Mouse (Mus musculus): ENCODE measurements around the gene Tm6sf2.
"Not testable (repeated sequence)": the region's sequence is repeated elsewhere in the genome, so short reads cannot be mapped to it uniquely, and the experiment has no call there.

Gene Tm6sf2

GRCm38 (mm10) chr8:70072441-70073069 lies at the start of gene Tm6sf2:
Tm6sf2 (plus strand) TSS chr8:70072924.
- no peak for DNase-seq (ENCODE audit: extremely low read depth, insufficient read length, low spot score)

DNA sequence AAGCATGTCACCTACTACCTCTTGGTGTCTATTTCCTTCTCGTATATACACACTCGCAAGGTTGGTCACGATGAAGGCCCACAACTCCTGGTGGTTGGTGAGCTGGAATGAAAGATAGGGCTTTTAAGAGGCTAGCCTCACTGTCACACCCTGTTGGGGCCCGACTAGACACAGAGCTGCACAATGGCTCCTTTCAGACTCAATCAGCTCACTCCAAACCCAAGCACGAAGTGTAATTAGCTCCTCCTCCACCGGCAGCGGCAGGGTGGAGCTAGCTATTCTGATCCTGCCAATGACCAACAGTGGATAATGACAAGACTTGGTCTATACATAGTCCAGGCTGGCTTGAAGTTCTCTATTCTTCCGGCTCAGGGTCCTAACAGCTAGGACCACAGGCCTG lies 49.1 kb upstream of the Tm6sf2 start:
- no peak for DNase-seq (ENCODE audit: extremely low read depth, insufficient read length, low spot score)

GRCm38 (mm10) chr8:70026151-70026550 lies 46.6 kb upstream of the Tm6sf2 start:
- no peak for DNase-seq (ENCODE audit: extremely low read depth, insufficient read length, low spot score)

DNA sequence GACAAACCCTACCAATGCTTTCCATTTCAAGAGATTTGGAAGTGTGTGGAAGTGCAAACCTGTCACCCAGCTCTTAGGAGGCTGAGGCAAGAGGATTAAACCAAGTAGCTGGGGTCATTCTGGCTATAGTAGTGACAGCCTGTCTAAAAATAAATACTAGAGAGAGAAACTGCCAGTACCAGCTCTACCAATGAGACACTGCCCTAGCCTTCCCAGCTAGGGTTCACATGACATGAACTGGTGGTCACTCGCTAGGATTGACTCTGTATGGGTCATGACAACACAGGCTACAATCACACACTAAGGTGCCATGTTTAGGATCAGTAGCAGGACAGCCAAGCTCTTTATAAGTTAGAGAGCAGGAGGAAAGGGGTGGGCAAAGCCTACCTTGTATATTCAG lies 42.5 kb upstream of the Tm6sf2 start:
- no peak for DNase-seq (ENCODE audit: extremely low read depth, insufficient read length, low spot score)

- no peak for DNase-seq (ENCODE audit: extremely low read depth, insufficient read length, low spot score)
Measured at GRCm38 (mm10) chr8:70037994-70038393, 34.7 kb upstream of the Tm6sf2 start.

DNA sequence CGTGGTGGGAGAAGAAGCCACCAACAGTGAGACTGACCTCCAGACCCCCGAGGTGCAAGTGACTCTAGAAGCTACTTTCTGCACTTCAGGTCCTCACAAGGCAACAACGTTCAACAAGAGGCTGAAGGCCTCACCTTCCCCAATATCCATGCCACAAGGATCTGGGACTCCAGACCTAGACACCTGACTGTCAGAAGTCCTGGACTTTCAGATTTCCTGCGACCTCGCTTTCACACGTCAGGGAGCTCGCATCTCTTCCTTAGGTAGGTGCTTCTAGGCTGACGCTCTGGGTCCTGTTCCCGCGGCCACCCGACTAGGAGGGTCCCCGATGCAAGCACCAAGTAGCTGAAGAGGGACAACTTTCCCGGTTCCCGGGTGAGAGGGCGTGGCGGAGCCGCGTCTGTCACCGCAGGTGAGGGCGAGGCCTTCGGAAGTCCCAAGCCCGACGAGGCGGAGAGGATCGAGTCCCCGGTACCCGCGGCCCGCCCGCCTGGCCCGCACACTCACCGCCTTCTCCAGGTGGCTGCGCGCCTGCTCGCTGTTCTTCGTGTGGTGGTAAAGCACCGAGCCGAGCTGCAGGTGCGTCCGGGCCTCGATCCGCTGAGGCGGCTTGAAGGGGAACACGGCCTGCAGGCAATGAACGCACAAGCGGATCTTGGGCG lies 30.7 kb upstream of the Tm6sf2 start:
- DNase-seq (ENCODE audit: extremely low read depth, insufficient read length, low spot score): no peak

DNA sequence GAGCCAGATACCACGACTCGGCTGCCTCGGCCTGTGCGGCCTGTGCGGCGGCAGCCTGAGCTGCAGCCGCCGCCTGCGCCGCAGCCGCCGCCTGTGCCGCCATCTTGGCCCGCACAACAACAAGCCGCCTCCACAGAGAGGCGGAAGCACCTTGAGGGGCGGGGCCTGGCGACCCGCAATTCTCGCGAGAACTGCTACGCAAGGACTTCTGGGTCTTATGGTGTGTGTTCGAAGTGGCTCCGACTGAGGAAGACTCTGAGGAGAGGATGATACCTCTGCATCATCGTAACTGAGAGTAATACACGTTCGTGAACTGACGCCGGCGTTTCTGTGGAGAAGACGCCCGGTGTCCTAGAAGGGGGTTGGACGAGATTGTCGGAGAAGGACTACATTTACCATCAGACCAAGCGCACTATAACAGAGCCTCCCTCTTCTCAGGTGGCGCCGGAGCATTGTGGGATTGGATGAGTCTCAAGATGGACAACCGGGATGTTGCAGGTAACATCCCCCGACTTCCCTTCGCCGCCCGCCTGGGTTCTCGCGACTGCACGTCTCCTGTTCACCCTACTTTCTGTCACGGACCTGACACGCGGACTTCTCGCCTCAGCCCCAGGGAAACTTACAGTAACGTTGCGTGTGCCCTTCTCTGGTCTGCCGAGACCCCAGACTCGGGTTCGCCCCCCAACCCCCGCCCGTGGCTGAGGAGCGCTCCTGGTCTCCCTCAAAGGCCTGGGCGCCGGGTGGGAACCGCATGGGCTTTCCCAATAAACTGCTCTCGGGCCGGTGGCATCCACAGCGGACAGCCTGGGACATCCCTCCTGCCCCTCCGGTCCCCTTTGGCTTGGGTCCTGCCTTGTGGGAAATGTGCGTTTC lies 29.9 kb upstream of the Tm6sf2 start, which contains the start of the genes Mau2 and Sugp1:
Gene Mau2, minus strand, starts transcription at position 152 of the 873 bp plus-strand sequence.
Gene Sugp1, plus strand, starts transcription at position 231 of the 873 bp plus-strand sequence.
- DNase-seq (ENCODE audit: extremely low read depth, insufficient read length, low spot score): peak; percentile 93

- no peak for DNase-seq (ENCODE audit: extremely low read depth, insufficient read length, low spot score)
Measured at GRCm38 (mm10) chr8:70043996-70044395, 28.7 kb upstream of the Tm6sf2 start.

GRCm38 (mm10) chr8:70049662-70050061 lies 23.1 kb upstream of the Tm6sf2 start:
- DNase-seq (ENCODE audit: extremely low read depth, insufficient read length, low spot score): no peak

DNA sequence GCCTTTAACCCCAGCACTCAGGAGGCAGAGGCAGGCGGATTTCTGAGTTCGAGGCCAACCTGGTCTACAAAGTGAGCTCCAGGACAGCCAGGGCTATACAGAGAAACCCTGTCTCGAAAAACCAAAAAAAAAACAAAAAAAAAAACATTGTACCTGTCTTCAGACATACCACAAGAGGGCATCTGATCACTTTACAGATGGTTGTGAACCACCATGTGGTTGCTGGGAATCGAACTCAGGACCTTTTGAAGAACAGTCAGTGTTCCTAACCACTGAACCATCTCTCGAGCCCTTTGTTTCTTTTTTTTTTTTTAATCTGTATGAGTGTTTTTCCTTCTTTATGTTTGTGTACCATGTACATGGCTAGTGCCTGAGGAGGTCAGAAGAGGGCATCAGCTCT lies 22.3 kb upstream of the Tm6sf2 start:
- not testable (repeated sequence) for DNase-seq (ENCODE audit: extremely low read depth, insufficient read length, low spot score)

- DNase-seq (ENCODE audit: extremely low read depth, insufficient read length, low spot score): no peak
Measured at GRCm38 (mm10) chr8:70057721-70058120, 15.0 kb upstream of the Tm6sf2 start.

GRCm38 (mm10) chr8:70071836-70072440 lies 786 bp upstream of the Tm6sf2 start:
- no peak for DNase-seq (ENCODE audit: extremely low read depth, insufficient read length, low spot score)

- DNase-seq (ENCODE audit: extremely low read depth, insufficient read length, low spot score): no peak
Measured at GRCm38 (mm10) chr8:70073120-70073519, 396 bp downstream of the Tm6sf2 start.

DNA sequence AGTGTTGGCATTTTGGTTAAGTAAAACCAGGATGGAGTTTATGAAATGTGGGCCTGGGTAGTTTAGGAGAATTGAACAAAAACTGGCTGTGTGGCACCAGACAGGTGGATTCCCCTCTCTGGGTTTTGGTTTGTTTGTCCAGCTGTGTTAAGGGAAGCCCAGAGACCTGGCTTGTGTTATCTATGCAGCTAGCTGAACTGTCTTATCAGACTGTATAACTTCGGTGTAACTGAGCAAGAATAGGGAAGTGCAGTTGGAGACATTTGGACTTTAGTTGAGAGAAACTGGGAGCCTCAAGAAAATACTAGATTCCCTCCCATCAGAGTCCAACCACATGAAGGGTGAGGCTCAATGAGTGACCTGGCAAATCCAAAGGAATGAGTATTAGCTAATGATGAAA lies 958 bp downstream of the Tm6sf2 start:
- no peak for DNase-seq (ENCODE audit: extremely low read depth, insufficient read length, low spot score)

DNA sequence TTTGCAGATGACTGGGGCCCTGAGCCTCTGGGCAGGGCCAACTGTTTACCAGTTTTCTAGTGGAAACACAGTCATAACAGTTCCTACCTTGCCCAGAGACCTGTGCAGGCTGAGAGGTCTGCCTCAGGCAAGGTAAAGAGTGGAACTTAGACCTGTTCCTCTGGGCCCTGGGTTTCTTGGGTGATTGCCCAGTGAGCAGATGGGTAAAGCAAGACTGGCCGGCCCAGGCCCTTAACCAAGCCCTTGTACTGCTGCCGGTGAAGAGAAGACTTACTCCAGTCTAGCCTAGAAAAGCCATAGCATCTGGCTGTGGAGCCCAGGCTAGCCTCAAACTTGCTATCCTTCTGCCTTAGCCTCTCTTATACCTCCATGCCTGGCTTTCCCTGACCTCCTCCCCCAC lies 9.3 kb downstream of the Tm6sf2 start:
- DNase-seq (ENCODE audit: extremely low read depth, insufficient read length, low spot score): no peak

DNA sequence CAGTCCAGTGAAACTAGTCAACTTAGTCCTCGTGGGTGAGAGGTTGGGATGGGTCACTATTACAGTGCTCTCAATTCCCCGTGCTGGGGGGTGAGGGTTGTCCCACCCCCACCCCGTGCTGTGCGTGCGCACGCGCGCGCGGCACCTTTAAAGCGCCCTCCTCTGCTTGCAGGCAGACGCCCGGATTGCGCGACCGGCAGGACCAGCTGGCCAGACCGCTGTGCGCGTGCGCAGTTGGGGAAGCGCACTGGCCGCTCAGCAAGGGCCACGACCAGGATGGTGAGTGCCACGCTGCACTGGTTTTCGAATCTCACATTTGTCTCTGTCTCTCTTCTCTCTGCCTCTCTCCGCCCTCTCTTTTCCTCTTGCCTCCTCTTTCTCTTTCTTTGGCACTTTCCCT lies 10.6 kb downstream of the Tm6sf2 start, which contains the start of gene Hapln4:
Gene Hapln4, plus strand, starts transcription at position 173 of the 400 bp plus-strand sequence.
- no peak for DNase-seq (ENCODE audit: extremely low read depth, insufficient read length, low spot score)

DNA sequence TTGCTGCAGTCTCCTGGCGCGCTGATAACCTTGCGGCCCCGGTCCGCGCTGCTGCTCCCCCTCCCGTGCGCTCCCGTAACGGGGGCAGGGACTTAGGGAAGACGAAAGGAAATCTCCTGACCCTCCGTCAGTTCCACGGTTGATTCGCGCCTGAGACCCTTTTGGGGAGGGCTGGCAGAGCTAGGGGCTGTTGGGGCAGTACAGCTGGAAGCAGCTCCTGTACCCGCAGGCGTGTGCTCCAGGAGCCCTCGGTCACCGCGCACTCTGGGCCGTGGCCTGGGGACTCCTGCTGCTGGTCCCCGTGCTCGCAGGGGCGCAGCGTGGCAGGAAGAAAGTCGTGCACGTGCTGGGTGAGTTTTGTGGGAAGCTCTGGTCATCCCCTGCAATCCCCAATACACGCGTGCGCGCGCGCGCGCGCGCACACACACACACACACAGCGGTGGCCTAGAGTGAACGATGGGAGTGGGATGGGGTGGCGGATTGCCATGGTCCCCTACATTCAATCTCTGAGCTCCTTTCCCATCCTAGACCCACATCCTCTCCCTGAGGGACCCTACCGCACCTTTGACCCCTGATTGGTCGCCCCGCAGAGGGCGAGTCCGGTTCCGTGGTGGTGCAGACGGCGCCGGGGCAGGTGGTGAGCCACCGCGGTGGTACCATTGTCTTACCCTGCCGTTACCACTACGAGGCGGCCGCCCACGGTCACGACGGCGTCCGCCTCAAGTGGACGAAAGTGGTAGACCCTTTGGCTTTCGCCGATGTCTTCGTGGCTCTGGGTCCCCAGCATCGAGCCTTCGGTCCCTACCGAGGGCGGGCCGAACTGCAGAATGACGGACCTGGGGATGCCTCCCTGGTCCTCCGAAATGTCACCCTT lies 11.7 kb downstream of the Tm6sf2 start:
- DNase-seq (ENCODE audit: extremely low read depth, insufficient read length, low spot score): no peak

- DNase-seq (ENCODE audit: extremely low read depth, insufficient read length, low spot score): no peak
Measured at GRCm38 (mm10) chr8:70086151-70086550, 13.4 kb downstream of the Tm6sf2 start.

DNA sequence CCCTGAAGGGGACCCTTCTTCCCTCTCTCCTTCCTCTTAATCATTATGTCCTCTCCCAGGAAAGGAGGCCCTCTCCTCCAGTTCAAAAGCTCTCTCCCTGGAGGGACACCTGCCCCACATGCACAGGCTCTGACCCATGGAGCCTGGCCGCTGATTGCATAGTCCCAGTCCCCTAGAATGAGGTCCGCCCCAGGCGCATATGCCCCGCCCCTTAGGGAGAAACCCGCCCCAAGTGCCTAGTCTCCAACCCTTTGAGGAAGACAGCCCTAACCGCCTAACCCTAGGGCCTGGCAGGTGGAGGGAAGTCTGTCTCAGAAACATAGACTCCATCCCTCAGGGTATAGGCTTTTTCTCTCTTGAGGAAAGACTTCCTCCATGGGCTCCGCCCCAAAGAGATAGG lies 14.5 kb downstream of the Tm6sf2 start:
- DNase-seq (ENCODE audit: extremely low read depth, insufficient read length, low spot score): no peak
